Mouse (Mus musculus) MEL (cell line): ENCODE results near the gene Olfr1434.

Source experiments
- CTCF ChIP-seq, 3 experiments: IDR thresholded peaks in 2 of 3; conservative IDR thresholded peaks in 1 of 3; 2 replicates each; pipeline ENCODE4 v1.5.1; 2011 to 2012; ENCODE audit warnings: low read length in 3 of 3, low read depth in 2 of 3, mild to moderate bottlenecking in 2 of 3, improper control_type of control experiment in 1 of 3, inconsistent platforms in 1 of 3, mixed read lengths in 1 of 3, moderate library complexity in 1 of 3; ENCODE audit not compliant: control insufficient read depth in 1 of 3, insufficient read depth in 1 of 3, poor library complexity in 1 of 3, severe bottlenecking in 1 of 3
- HCFC1 ChIP-seq: IDR thresholded peaks from 2 replicates; pipeline ENCODE4 v1.6.1; 2012; ENCODE audit warnings: low read depth, mild to moderate bottlenecking, inconsistent platforms, low read length, improper control_type of control experiment, moderate library complexity
- MAX ChIP-seq: IDR thresholded peaks from 2 replicates; pipeline ENCODE4 v1.6.1; 2011; ENCODE audit warnings: low read length, improper control_type of control experiment
- TCF12 ChIP-seq: IDR thresholded peaks from 2 replicates; pipeline ENCODE4 v1.6.1; 2014; ENCODE audit warnings: low read depth, mild to moderate bottlenecking, inconsistent platforms, low read length, improper control_type of control experiment, moderate library complexity

DNA sequence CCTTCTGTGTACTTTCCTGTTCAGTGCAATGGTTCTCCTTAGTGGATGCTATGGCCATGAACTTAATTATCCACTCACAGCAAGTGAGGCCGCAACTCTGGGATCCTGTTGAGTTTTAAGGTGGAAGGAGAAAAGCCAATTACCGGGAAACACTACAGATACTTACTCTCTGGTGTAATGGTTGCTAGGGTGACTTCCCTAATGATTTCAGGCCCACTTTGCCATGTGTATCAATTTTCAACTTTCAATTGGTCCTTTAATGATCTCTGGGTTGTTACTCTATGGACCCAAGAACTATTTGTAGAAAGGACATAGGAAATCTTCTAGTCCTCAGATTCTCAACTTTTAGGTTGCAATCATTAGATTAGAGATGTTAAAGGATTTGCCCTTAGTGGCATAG, 45.3 kb downstream of the Olfr1434 start, which contains the start of gene Olfr1437:
- TF ChIP-seq CTCF (IDR thresholded peaks at IDR 0.05 in 2 of 3, conservative IDR thresholded peaks at IDR 0.05 in 1 of 3; ENCODE audit: control insufficient read depth in 1 of 3, insufficient read depth in 1 of 3, low read depth in 2 of 3, low read length in 3 of 3, poor library complexity in 1 of 3, severe bottlenecking in 1 of 3) (no peak), HCFC1 (no peak), TCF12 (no peak), MAX (no peak)
